Mouse (Mus musculus): ENCODE results near the gene Sdhaf2.

DNA sequence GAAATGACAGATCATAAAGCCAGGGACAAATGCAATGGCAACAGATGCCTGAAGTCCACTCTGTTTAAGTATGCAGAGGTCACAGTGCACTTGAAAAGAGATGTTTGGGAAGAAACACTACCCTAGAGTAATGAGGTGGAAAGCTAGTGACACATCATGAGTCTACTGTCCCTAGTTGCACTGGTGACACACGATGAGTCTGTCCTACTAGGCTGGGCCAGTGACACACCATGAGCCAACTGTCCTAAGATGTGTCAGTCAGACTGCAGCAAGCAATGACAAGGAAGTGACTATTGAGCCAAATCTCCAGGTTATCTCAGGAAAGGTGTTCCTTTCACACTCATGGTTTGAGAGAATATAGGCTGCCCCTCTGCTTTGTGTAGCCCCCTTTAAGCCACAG lies 30.3 kb downstream of the Sdhaf2 start:
- TF ChIP-seq CTCF (conservative IDR thresholded peaks at IDR 0.05; ENCODE audit: low read length): no peak
- no peak for TF ChIP-seq POU5F1 (IDR thresholded peaks at IDR 0.05; ENCODE audit: borderline replicate concordance, low read length)
- TF ChIP-seq NANOG (IDR thresholded peaks at IDR 0.05; ENCODE audit: borderline replicate concordance, low read length): no peak
